Mouse (Mus musculus) liver, embryonic 14.5 days (tissue): ENCODE data around the gene Mcoln3.

Source experiments
- CTCF ChIP-seq: IDR thresholded peaks from 2 replicates; pipeline ENCODE4 v1.5.1; 2016; ENCODE audit warnings: antibody characterized with exemption, low read depth, control low read depth
- EP300 ChIP-seq: IDR thresholded peaks from 2 replicates; pipeline ENCODE4 v1.6.1; 2016; ENCODE audit warnings: antibody characterized with exemption, low read depth

GRCm38 (mm10) chr3:146151328-146151727 is 34.1 kb downstream of the Mcoln3 start:
- TF ChIP-seq CTCF (no peak), EP300 (no peak)
